Mouse (Mus musculus) spleen, postnatal 14 days (tissue): ENCODE measurements at regions not wholly inside any gene's neighbourhood (a gene's known extent, or its start where the extent isn't known, plus 50 kb on each side); places are given as distances from the start of the nearest gene placed in this dataset.

ENCODE experiments used
- DNase-seq, 2 experiments: peaks; one replicate each; pipeline ENCODE4 v3.0.0; 2021 to 2022; ENCODE audit warnings: low spot score in 2 of 2

GRCm38 (mm10) chr10:98838926-98839679 is 75.1 kb upstream of the Atp2b1 start:
- DNase-seq, result no peak

GRCm38 (mm10) chr10:98839963-98840362 is 74.2 kb upstream of the Atp2b1 start:
- no peak for DNase-seq

GRCm38 (mm10) chr10:98840411-98840810 is 73.8 kb upstream of the Atp2b1 start:
- no peak for DNase-seq

GRCm38 (mm10) chr10:98840957-98841831 is 73.0 kb upstream of the Atp2b1 start:
- DNase-seq, result no peak

- DNase-seq, result no peak
These were observed 72.3 kb upstream of the Atp2b1 start for GRCm38 (mm10) chr10:98841860-98842259.

GRCm38 (mm10) chr10:98842721-98843120 is 71.5 kb upstream of the Atp2b1 start:
- no peak for DNase-seq

GRCm38 (mm10) chr10:98849851-98850250 is 64.4 kb upstream of the Atp2b1 start:
- no peak for DNase-seq

GRCm38 (mm10) chr10:98857395-98857794 is 56.8 kb upstream of the Atp2b1 start:
- DNase-seq, result no peak

- no peak for DNase-seq
These were observed 52.7 kb upstream of the Atp2b1 start for GRCm38 (mm10) chr10:98861521-98861920.

GRCm38 (mm10) chr10:98862712-98863111 is 51.5 kb upstream of the Atp2b1 start:
- DNase-seq, result no peak

- DNase-seq, result no peak
These were observed 49.8 kb upstream of the Atp2b1 start for GRCm38 (mm10) chr10:98864384-98864783.
